Mouse (Mus musculus) kidney, embryonic 16.5 days (tissue): ENCODE results near the gene Axin1. TPM values are rescaled to one million over a fixed set of nuclear protein-coding genes. Genes with fewer than 3 reads are reported as not detected.
"Not testable (repeated sequence)": the region's sequence is repeated elsewhere in the genome, so short reads cannot be mapped to it uniquely, and the experiment has no call there.

Experiments used
- ATAC-seq: fragments of 200-750 bp; cut with Nextera tagmentation; 2 replicates; pipeline ENCODE4 v1.8.0; 2017; ENCODE audit warnings: moderate TSS enrichment; ENCODE audit not compliant: low FRiP score, low TSS enrichment
- H3K27ac ChIP-seq: fragments of 300-500 bp; sonication (generic); 2 replicates; pipeline ENCODE4 v1.5.1; 2014; ENCODE audit warnings: low read length
- H3K27me3 ChIP-seq: fragments of 300-500 bp; sonication (generic); 2 replicates; pipeline ENCODE4 v1.6.1; 2014; ENCODE audit warnings: low read length, control low read depth, mixed read lengths; ENCODE audit not compliant: insufficient read depth
- H3K36me3 ChIP-seq: fragments of 300-500 bp; sonication (generic); 2 replicates; pipeline ENCODE4 v1.6.1; 2014; ENCODE audit warnings: low read length, control low read depth, mixed read lengths; ENCODE audit not compliant: insufficient read depth
- H3K4me1 ChIP-seq: fragments of 300-500 bp; sonication (generic); 2 replicates; pipeline ENCODE4 v1.6.1; 2014; ENCODE audit warnings: low read length, control low read depth, mixed read lengths; ENCODE audit not compliant: insufficient read depth
- H3K4me2 ChIP-seq: fragments of 300-500 bp; sonication (generic); replicated peaks from 2 replicates; pipeline ENCODE4 v1.6.1; 2014; ENCODE audit warnings: low read depth, low read length
- H3K4me3 ChIP-seq: fragments of 300-500 bp; sonication (generic); 2 replicates; pipeline ENCODE4 v1.5.1; 2014; ENCODE audit warnings: mild to moderate bottlenecking, low read length
- H3K9ac ChIP-seq: fragments of 300-500 bp; sonication (generic); replicated peaks from 2 replicates; pipeline ENCODE4 v1.6.1; 2014; ENCODE audit warnings: low read length
- H3K9me3 ChIP-seq: fragments of 300-500 bp; sonication (generic); 2 replicates; pipeline ENCODE4 v1.6.1; 2016; ENCODE audit warnings: low read length, control low read depth
- WGBS: fragments of 180-500 bp; shearing (Covaris S2); extraction: QIAGEN DNeasy Blood & Tissue Kit; methylation state at CpG from one replicate; pipeline ENCODE4 v1.1.7; 2014; 5-methylcytosine and 5-hydroxymethylcytosine counted together
- polyA plus RNA-seq: library from polyadenylated mRNA; unstranded; fragments of >200 nt; fragmentation: Nextera tagmentation; extraction: Ambion mirVana; gene quantifications from 2 replicates; pipeline ENCODE4 v1.2.1, GENCODE M21; 2015

The Axin1 gene
- polyA plus RNA-seq, 1 experiment from 2014 or later, result 11.7 TPM

- peaks cover 38% of the 10 kb centered on the region for H3K36me3 ChIP-seq
- H3K4me1 ChIP-seq, result no peaks in the 10 kb centered on the region
- H3K27me3 ChIP-seq, result no peaks in the 10 kb centered on the region
- no peak overlapping the region for H3K27ac ChIP-seq
- no peak overlapping the region for H3K4me2 ChIP-seq
- H3K9me3 ChIP-seq, result no peaks in the 10 kb centered on the region; the same call in 1 of the 2 replicates
- no peak for ATAC-seq
- no peak overlapping the region for H3K9ac ChIP-seq
- H3K4me3 ChIP-seq, result no peak overlapping the region
Measured at GRCm38 (mm10) chr17:26178611-26179010, 40.1 kb downstream of the Axin1 start.

- H3K9ac ChIP-seq, result no peak overlapping the region
- no peak overlapping the region for H3K4me2 ChIP-seq
- H3K4me1 ChIP-seq, result no peaks in the 10 kb centered on the region
- H3K4me3 ChIP-seq, result no peak overlapping the region
- no peak for ATAC-seq
- H3K36me3 ChIP-seq, result peaks cover 37% of the 10 kb centered on the region
- no peaks in the 10 kb centered on the region; the same call in 1 of the 2 replicates for H3K9me3 ChIP-seq
- H3K27ac ChIP-seq, result no peak overlapping the region
- 98% methylated on average over 3 of the region's 3 CpGs for WGBS
- no peaks in the 10 kb centered on the region for H3K27me3 ChIP-seq
Measured at GRCm38 (mm10) chr17:26181179-26181578, 42.7 kb downstream of the Axin1 start.

GRCm38 (mm10) chr17:26187592-26187991, 49.1 kb downstream of the Axin1 start:
- Histone ChIP-seq H3K4me3 (no peak overlapping the region), H3K27ac (no peak overlapping the region), H3K9ac (no peak overlapping the region), H3K4me1 (no peaks in the 10 kb centered on the region), H3K27me3 (no peaks in the 10 kb centered on the region), H3K4me2 (no peak overlapping the region), H3K9me3 (no peaks in the 10 kb centered on the region), H3K36me3 (peaks cover 62% of the 10 kb centered on the region)
- ATAC-seq, result no peak
- 97% methylated on average over 5 of the region's 5 CpGs for WGBS

DNA sequence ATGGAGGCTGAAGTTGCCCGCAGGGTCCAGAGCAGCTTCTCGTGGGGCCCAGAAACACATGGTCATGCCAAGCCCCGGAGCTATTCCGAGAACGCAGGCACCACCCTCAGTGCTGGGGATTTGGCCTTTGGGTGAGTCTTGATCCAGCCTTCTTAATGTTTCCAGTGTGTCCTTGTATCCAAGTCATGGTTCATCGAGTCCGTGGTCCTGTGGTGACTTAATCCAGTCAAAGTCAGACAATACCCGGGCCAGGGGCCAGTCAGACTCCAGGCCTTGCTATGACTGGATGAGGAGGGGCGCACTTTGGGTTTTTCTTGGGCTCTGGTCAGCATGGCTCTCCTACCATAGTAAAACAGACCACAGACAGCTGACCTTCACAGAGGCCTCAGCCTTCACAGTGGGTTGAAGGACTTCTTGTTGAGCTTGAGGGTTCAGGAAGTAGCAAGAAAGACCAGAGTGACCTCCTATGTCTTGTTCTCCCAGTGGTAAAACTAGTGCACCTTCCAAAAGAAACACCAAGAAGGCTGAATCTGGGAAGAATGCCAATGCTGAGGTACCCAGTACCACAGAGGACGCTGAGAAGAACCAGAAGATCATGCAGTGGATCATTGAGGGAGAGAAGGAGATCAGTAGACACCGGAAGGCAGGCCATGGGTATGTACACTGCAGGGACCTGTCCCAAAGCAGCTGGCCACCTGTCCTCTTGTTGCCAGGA, 49.8 kb downstream of the Axin1 start:
- Histone ChIP-seq H3K4me2 (no peak overlapping the region), H3K4me3 (no peak overlapping the region), H3K27ac (no peak overlapping the region), H3K4me1 (no peaks in the 10 kb centered on the region), H3K27me3 (no peaks in the 10 kb centered on the region), H3K36me3 (peaks cover 61% of the 10 kb centered on the region), H3K9ac (no peak overlapping the region), H3K9me3 (no peaks in the 10 kb centered on the region)
- no peak for ATAC-seq
- WGBS, result 94% methylated on average over 11 of the region's 11 CpGs

DNA sequence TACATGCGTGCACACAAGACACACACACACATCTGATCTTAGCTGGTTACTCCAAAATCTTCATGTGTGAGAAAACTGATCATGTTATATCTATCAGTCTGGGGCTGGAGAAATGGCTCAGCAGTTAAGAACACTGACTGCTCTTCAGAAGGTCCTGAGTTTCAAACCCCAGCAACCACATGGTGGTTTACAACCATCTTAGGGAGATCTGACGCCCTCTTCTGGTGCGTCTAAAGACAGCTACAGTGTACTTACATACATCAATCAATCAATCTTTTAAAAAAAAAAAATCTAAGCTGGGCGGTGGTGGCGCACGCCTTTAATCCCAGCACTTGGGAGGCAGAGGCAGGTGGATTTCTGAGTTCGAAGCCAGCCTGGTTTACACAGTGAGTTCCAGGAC, 53.0 kb downstream of the Axin1 start:
- not testable (repeated sequence) for ATAC-seq

DNA sequence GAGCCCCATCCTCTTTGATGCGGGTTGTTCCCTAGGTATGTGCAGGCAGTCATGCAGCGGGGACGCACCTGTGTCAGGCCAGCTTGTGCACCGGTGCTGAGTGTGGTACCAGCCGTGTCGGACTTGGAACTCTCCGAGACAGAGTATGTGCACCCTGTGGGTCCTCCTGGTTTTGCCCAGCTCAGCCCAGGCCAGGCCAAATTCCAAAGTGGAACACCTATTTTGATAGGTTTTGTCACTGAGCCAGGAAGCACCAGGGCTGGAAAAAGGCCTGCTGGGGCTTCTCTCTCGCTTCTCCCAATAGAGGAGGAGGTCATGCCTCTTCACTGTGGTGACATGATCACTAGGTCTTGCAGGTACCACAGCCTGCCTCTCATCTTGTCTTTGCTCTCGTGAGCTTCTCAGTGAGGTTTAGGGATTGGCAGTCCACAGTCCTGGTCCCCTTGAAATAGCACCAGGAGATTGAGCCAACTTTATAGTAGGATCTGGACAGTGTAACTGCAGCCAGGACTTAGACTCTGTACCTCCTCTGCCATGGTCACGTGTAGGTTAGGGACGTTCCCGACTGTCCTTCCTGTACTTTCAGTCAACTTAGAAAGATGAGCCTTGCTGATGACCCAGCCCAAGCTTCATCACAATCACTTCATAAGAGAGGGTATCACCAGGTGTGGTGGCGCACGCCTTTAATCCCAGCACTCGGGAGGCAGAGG, 54.1 kb downstream of the Axin1 start:
- Histone ChIP-seq H3K9me3 (no peaks in the 10 kb centered on the region), H3K27me3 (no peaks in the 10 kb centered on the region), H3K36me3 (peaks cover 85% of the 10 kb centered on the region), H3K4me1 (no peaks in the 10 kb centered on the region), H3K4me2 (no peak overlapping the region), H3K9ac (no peak overlapping the region), H3K4me3 (no peak overlapping the region), H3K27ac (no peak overlapping the region)
- no peak for ATAC-seq
- WGBS, result 94% methylated on average over 15 of the region's 15 CpGs

More for the DNA sequence above, 53.0 kb downstream of the Axin1 start:
- H3K27ac ChIP-seq, H3K4me3 ChIP-seq, H3K9me3 ChIP-seq, H3K4me2 ChIP-seq, H3K27me3 ChIP-seq, H3K4me1 ChIP-seq, H3K9ac ChIP-seq: not testable (repeated sequence)
- H3K36me3 ChIP-seq, result peaks cover 77% of the 10 kb centered on the region
- 85% methylated on average over 7 of the region's 7 CpGs for WGBS

- H3K9me3 ChIP-seq, result no peaks in the 10 kb centered on the region
- no peak within 1 kb of the TSS for H3K9ac ChIP-seq
- H3K4me3 ChIP-seq, result no peak within 1 kb of the TSS
- H3K4me2 ChIP-seq, result no peak within 1 kb of the TSS
- peaks cover 39% of the 10 kb centered on the region for H3K27me3 ChIP-seq
- WGBS, result 79% methylated on average over 4 of the region's 4 CpGs
- H3K27ac ChIP-seq, result no peak within 1 kb of the TSS
- peaks cover 37% of the 10 kb centered on the region for H3K36me3 ChIP-seq
- peaks cover 19% of the 10 kb centered on the region for H3K4me1 ChIP-seq
- ATAC-seq, result no peak
Measured at GRCm38 (mm10) chr17:26198892-26199291, 60.4 kb downstream of the Axin1 start, which contains the start of gene Pdia2. Pdia2 (minus strand) TSS chr17:26199087.

DNA sequence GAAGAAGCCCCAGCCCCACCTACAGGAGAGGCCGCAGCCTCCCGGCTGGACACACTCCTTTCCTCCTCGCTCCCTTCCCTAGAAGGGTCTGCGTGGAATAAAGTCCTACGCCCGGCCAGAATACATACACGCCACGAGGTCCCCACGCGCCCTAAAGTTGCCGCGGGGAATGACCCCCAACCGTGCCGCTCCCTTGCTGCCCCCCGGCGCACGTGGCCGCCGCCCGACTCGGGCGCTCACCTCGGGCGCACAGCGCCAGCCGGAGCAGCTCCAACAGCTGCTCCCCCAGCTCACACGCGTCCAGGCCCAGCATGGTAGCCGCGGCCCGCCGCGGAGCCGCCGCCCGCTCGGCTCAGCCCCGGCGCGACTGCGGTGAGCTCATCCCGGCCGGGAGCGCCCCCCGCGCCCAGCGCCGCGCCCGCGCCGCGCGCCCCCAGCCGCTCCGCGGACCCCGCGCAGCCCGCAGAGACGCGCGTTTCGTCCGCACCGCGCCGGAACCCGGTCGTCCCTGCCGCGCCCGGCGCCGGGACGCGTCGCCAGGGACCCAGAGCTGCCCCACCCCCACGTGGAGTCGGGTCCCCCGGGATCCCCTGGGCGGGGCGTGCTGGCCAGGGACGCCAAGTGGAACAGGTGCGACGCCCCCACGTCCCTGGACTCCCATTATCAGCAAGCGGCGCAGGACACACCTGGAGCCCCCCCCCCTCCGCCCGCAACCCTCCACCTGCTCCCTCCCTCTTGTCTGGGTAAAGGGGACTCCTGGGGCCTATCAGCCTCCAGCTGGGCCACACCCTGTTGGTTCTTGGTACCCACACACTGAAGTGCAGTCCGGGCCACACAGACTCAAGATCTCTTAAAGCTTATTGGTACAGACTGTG, 62.6 kb downstream of the Axin1 start:
- Histone ChIP-seq H3K27me3 (peaks cover 42% of the 10 kb centered on the region), H3K9me3 (no peaks in the 10 kb centered on the region), H3K36me3 (peaks cover 18% of the 10 kb centered on the region), H3K27ac (no peak overlapping the region), H3K4me1 (peaks cover 27% of the 10 kb centered on the region), H3K4me2 (peak overlapping the region; percentile 97), H3K9ac (peak overlapping the region; percentile 69), H3K4me3 (peak overlapping the region; percentile 60)
- WGBS, result 2% methylated on average over 56 of the region's 92 CpGs
- ATAC-seq, result peak; percentile 58

DNA sequence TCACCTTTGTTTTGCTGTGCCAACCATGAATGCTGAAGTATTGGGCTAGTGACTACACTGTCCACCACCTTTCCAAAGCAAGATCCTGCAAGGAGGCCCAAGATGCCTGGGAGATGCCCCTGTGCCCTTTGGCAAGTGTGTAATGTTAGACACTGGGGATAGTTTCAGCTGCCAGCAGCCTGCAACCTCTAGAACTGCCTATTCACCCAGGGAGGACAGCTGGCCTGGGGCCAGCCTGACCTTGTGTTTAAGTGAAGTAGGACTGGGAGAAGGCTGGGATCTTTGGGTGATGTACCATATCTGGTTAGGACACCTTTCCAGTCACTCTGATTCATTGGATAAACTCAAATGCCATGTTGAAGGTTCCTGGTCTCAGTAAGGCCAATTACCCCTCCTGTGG, 63.5 kb downstream of the Axin1 start:
- ATAC-seq, result no peak
- Histone ChIP-seq H3K4me2 (no peak overlapping the region), H3K27ac (no peak overlapping the region), H3K4me3 (no peak overlapping the region), H3K9me3 (no peaks in the 10 kb centered on the region), H3K9ac (no peak overlapping the region), H3K27me3 (peaks cover 42% of the 10 kb centered on the region), H3K4me1 (peaks cover 27% of the 10 kb centered on the region), H3K36me3 (peaks cover 10% of the 10 kb centered on the region; the same call in 1 of the 2 replicates)
